Mouse (Mus musculus): ENCODE results near the gene Rgs7. TPM values are rescaled to one million over a fixed set of nuclear protein-coding genes. Genes with fewer than 3 reads are reported as not detected.

The Rgs7 gene
- polyA plus RNA-seq, 1 experiment from 2014 or later, result 0.39 TPM

- Histone ChIP-seq H3K27me3 (ENCODE audit: control insufficient read depth, insufficient read depth, low read depth, low read length) (no peaks in the 10 kb centered on the region), H3K9ac (ENCODE audit: low read length) (no peak overlapping the region), H3K4me2 (ENCODE audit: low read depth, low read length) (no peak overlapping the region), H3K9me3 (ENCODE audit: control insufficient read depth, low read length) (no peaks in the 10 kb centered on the region), H3K27ac (ENCODE audit: low read length) (no peak overlapping the region), H3K36me3 (ENCODE audit: control insufficient read depth, insufficient read depth, low read length) (no peaks in the 10 kb centered on the region), H3K4me3 (ENCODE audit: low read length) (no peak overlapping the region), H3K4me1 (replicated peaks; ENCODE audit: control insufficient read depth, insufficient read depth, low read length) (no peaks in the 10 kb centered on the region)
- ATAC-seq (ENCODE audit: low read depth), result no peak
- WGBS, result 72% methylated on average over 2 of the region's 2 CpGs
Observed at GRCm38 (mm10) chr1:175185211-175185610, 307.1 kb downstream of the Rgs7 start.

- Histone ChIP-seq H3K36me3 (ENCODE audit: control insufficient read depth, insufficient read depth, low read length) (no peaks in the 10 kb centered on the region), H3K4me1 (replicated peaks; ENCODE audit: control insufficient read depth, insufficient read depth, low read length) (no peaks in the 10 kb centered on the region), H3K4me3 (ENCODE audit: low read length) (no peak overlapping the region), H3K9ac (ENCODE audit: low read length) (no peak overlapping the region), H3K27me3 (ENCODE audit: control insufficient read depth, insufficient read depth, low read depth, low read length) (no peaks in the 10 kb centered on the region), H3K27ac (ENCODE audit: low read length) (no peak overlapping the region), H3K9me3 (ENCODE audit: control insufficient read depth, low read length) (no peaks in the 10 kb centered on the region), H3K4me2 (ENCODE audit: low read depth, low read length) (no peak overlapping the region)
- 59% methylated on average over 3 of the region's 3 CpGs for WGBS
- no peak for ATAC-seq (ENCODE audit: low read depth)
Observed at GRCm38 (mm10) chr1:175184736-175185135, 307.6 kb downstream of the Rgs7 start.

GRCm38 (mm10) chr1:175178733-175179132 is 313.6 kb downstream of the Rgs7 start:
- ATAC-seq (ENCODE audit: low read depth), result no peak
- Histone ChIP-seq H3K36me3 (ENCODE audit: control insufficient read depth, insufficient read depth, low read length) (no peaks in the 10 kb centered on the region), H3K9ac (ENCODE audit: low read length) (no peak overlapping the region), H3K9me3 (ENCODE audit: control insufficient read depth, low read length) (no peaks in the 10 kb centered on the region), H3K4me3 (ENCODE audit: low read length) (no peak overlapping the region), H3K27ac (ENCODE audit: low read length) (no peak overlapping the region), H3K4me1 (replicated peaks; ENCODE audit: control insufficient read depth, insufficient read depth, low read length) (no peaks in the 10 kb centered on the region), H3K4me2 (ENCODE audit: low read depth, low read length) (no peak overlapping the region), H3K27me3 (ENCODE audit: control insufficient read depth, insufficient read depth, low read depth, low read length) (no peaks in the 10 kb centered on the region)
- 85% methylated on average over 1 of the region's 1 CpGs for WGBS

- no peaks in the 10 kb centered on the region for H3K27me3 ChIP-seq (ENCODE audit: control insufficient read depth, insufficient read depth, low read depth, low read length)
- no peak overlapping the region for H3K9ac ChIP-seq (ENCODE audit: low read length)
- H3K36me3 ChIP-seq (ENCODE audit: control insufficient read depth, insufficient read depth, low read length), result no peaks in the 10 kb centered on the region
- H3K4me1 ChIP-seq (replicated peaks; ENCODE audit: control insufficient read depth, insufficient read depth, low read length), result no peaks in the 10 kb centered on the region
- ATAC-seq (ENCODE audit: low read depth), result no peak
- no peak overlapping the region for H3K4me3 ChIP-seq (ENCODE audit: low read length)
- H3K9me3 ChIP-seq (ENCODE audit: control insufficient read depth, low read length), result no peaks in the 10 kb centered on the region
- H3K27ac ChIP-seq (ENCODE audit: low read length), result no peak overlapping the region
- whole genome bisulfite sequencing, result 52% methylated on average over 5 of the region's 5 CpGs
- H3K4me2 ChIP-seq (ENCODE audit: low read depth, low read length), result no peak overlapping the region
Observed at GRCm38 (mm10) chr1:175174918-175175675, 317.2 kb downstream of the Rgs7 start.

DNA sequence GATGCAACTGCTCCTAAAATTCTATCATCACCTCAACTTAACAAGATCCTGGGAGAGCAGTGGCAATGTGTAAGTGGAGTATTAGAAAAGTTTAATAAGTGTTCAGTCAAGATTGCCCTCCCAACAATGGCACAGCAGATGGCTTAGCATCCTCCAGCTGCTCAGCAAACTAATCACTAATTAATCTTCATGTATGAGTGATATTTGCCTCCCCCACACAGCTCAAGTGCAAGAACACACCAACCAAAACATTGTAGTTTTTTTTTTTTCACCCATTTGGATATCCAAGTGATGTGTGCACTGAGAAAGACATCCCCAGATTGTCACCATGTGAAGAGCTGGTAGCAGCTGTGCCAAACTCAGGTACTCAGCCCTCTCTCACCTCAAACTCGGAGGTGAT is 336.8 kb downstream of the Rgs7 start:
- H3K27me3 ChIP-seq (ENCODE audit: control insufficient read depth, insufficient read depth, low read depth, low read length), result no peaks in the 10 kb centered on the region
- H3K9me3 ChIP-seq (ENCODE audit: control insufficient read depth, low read length), result no peaks in the 10 kb centered on the region
- 74% methylated on average over 1 of the region's 1 CpGs for WGBS
- no peak overlapping the region for H3K9ac ChIP-seq (ENCODE audit: low read length)
- no peak overlapping the region for H3K27ac ChIP-seq (ENCODE audit: low read length)
- no peak for ATAC-seq (ENCODE audit: low read depth)
- no peak overlapping the region for H3K4me3 ChIP-seq (ENCODE audit: low read length)
- H3K4me2 ChIP-seq (ENCODE audit: low read depth, low read length), result no peak overlapping the region
- no peaks in the 10 kb centered on the region for H3K36me3 ChIP-seq (ENCODE audit: control insufficient read depth, insufficient read depth, low read length)
- H3K4me1 ChIP-seq (replicated peaks; ENCODE audit: control insufficient read depth, insufficient read depth, low read length), result no peaks in the 10 kb centered on the region

DNA sequence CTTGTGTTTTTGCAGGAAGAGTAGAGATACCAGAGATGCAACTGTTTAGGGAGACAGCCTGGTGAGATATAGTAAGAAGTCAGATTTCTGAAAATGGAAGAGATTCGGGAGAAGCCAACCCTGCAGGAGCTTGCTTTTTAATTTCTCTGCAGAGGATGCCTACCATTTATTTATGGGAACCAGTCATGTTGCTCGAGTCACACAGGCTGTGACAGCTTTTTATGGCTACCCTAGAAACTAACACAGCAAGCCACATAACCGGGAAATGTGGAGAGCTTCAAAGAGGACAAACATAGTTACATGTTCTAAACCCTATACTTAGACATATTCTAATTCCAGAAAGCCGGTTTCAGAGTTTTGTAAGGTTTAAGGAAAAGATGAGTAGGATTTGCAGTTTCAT is 349.2 kb downstream of the Rgs7 start:
- Histone ChIP-seq H3K36me3 (ENCODE audit: control insufficient read depth, insufficient read depth, low read length) (no peaks in the 10 kb centered on the region), H3K9me3 (ENCODE audit: control insufficient read depth, low read length) (no peaks in the 10 kb centered on the region), H3K4me2 (ENCODE audit: low read depth, low read length) (no peak overlapping the region), H3K4me1 (replicated peaks; ENCODE audit: control insufficient read depth, insufficient read depth, low read length) (no peaks in the 10 kb centered on the region), H3K27me3 (ENCODE audit: control insufficient read depth, insufficient read depth, low read depth, low read length) (no peaks in the 10 kb centered on the region), H3K4me3 (ENCODE audit: low read length) (no peak overlapping the region), H3K9ac (ENCODE audit: low read length) (no peak overlapping the region), H3K27ac (ENCODE audit: low read length) (no peak overlapping the region)
- 72% methylated on average over 4 of the region's 4 CpGs for WGBS
- ATAC-seq (ENCODE audit: low read depth), result no peak

GRCm38 (mm10) chr1:175128525-175128924 is 363.8 kb downstream of the Rgs7 start:
- no peaks in the 10 kb centered on the region for H3K27me3 ChIP-seq (ENCODE audit: control insufficient read depth, insufficient read depth, low read depth, low read length)
- H3K27ac ChIP-seq (ENCODE audit: low read length), result no peak overlapping the region
- H3K9me3 ChIP-seq (ENCODE audit: control insufficient read depth, low read length), result no peaks in the 10 kb centered on the region
- H3K36me3 ChIP-seq (ENCODE audit: control insufficient read depth, insufficient read depth, low read length), result no peaks in the 10 kb centered on the region
- no peak overlapping the region for H3K4me2 ChIP-seq (ENCODE audit: low read depth, low read length)
- no peak overlapping the region for H3K4me3 ChIP-seq (ENCODE audit: low read length)
- H3K4me1 ChIP-seq (replicated peaks; ENCODE audit: control insufficient read depth, insufficient read depth, low read length), result no peaks in the 10 kb centered on the region; the same call in 1 of the 2 replicates
- ATAC-seq (ENCODE audit: low read depth), result peak; percentile 52; the same call in 1 of the 2 replicates
- H3K9ac ChIP-seq (ENCODE audit: low read length), result no peak overlapping the region
- 41% methylated on average over 2 of the region's 2 CpGs for WGBS

GRCm38 (mm10) chr1:175124416-175124815 is 367.9 kb downstream of the Rgs7 start:
- Histone ChIP-seq H3K4me2 (ENCODE audit: low read depth, low read length) (no peak overlapping the region), H3K4me3 (ENCODE audit: low read length) (no peak overlapping the region), H3K27ac (ENCODE audit: low read length) (no peak overlapping the region), H3K9me3 (ENCODE audit: control insufficient read depth, low read length) (no peaks in the 10 kb centered on the region), H3K27me3 (ENCODE audit: control insufficient read depth, insufficient read depth, low read depth, low read length) (no peaks in the 10 kb centered on the region), H3K36me3 (ENCODE audit: control insufficient read depth, insufficient read depth, low read length) (no peaks in the 10 kb centered on the region), H3K4me1 (replicated peaks; ENCODE audit: control insufficient read depth, insufficient read depth, low read length) (no peaks in the 10 kb centered on the region; the same call in 1 of the 2 replicates), H3K9ac (ENCODE audit: low read length) (no peak overlapping the region)
- ATAC-seq (ENCODE audit: low read depth), result peak; percentile 66
- 48% methylated on average over 3 of the region's 3 CpGs for WGBS

- Histone ChIP-seq H3K4me2 (ENCODE audit: low read depth, low read length) (no peak overlapping the region), H3K27me3 (ENCODE audit: control insufficient read depth, insufficient read depth, low read depth, low read length) (no peaks in the 10 kb centered on the region), H3K9ac (ENCODE audit: low read length) (no peak overlapping the region), H3K4me1 (replicated peaks; ENCODE audit: control insufficient read depth, insufficient read depth, low read length) (no peaks in the 10 kb centered on the region), H3K4me3 (ENCODE audit: low read length) (no peak overlapping the region), H3K36me3 (ENCODE audit: control insufficient read depth, insufficient read depth, low read length) (no peaks in the 10 kb centered on the region), H3K9me3 (ENCODE audit: control insufficient read depth, low read length) (no peaks in the 10 kb centered on the region), H3K27ac (ENCODE audit: low read length) (no peak overlapping the region)
- ATAC-seq (ENCODE audit: low read depth), result no peak
- 63% methylated on average over 4 of the region's 4 CpGs for WGBS
Observed at GRCm38 (mm10) chr1:175118904-175119555, 373.3 kb downstream of the Rgs7 start.

All from lung, embryonic 16.5 days (tissue).